Mouse (Mus musculus): ENCODE results near the gene Insc. TPM values are rescaled to one million over a fixed set of nuclear protein-coding genes. Genes with fewer than 3 reads are reported as not detected.

The Insc gene
- polyA plus RNA-seq, 1 experiment: 9.2 TPM

- Histone ChIP-seq H3K27ac (ENCODE audit: insufficient read depth, low read length) (no peak overlapping the region), H3K4me1 (ENCODE audit: control insufficient read depth, insufficient read depth, low read length) (peaks cover 2% of the 10 kb centered on the region; the same call in 1 of the 2 replicates)
- TF ChIP-seq CTCF (IDR thresholded peaks at IDR 0.05; ENCODE audit: borderline replicate concordance, insufficient read depth, low read length) (no peak), POLR2A (IDR thresholded peaks at IDR 0.05; ENCODE audit: low read depth, low read length) (no peak)
Observed at GRCm38 (mm10) chr7:114842644-114843211, 99.2 kb downstream of the Insc start.

GRCm38 (mm10) chr7:114847179-114847578, 103.7 kb downstream of the Insc start:
- no peak for TF ChIP-seq POLR2A (IDR thresholded peaks at IDR 0.05; ENCODE audit: low read depth, low read length)
- no peak for TF ChIP-seq CTCF (IDR thresholded peaks at IDR 0.05; ENCODE audit: borderline replicate concordance, insufficient read depth, low read length)
- Histone ChIP-seq H3K27ac (ENCODE audit: insufficient read depth, low read length) (no peak overlapping the region), H3K4me1 (ENCODE audit: control insufficient read depth, insufficient read depth, low read length) (no peaks in the 10 kb centered on the region), H3K4me3 (ENCODE audit: insufficient read depth, low read length) (no peak overlapping the region)

More at GRCm38 (mm10) chr7:114842644-114843211, 99.2 kb downstream of the Insc start:
- no peak overlapping the region for H3K4me3 ChIP-seq (ENCODE audit: insufficient read depth, low read length)

- Histone ChIP-seq H3K4me1 (ENCODE audit: control insufficient read depth, insufficient read depth, low read length) (no peaks in the 10 kb centered on the region), H3K4me3 (ENCODE audit: insufficient read depth, low read length) (no peak overlapping the region)
- TF ChIP-seq POLR2A (IDR thresholded peaks at IDR 0.05; ENCODE audit: low read depth, low read length) (no peak), CTCF (IDR thresholded peaks at IDR 0.05; ENCODE audit: borderline replicate concordance, insufficient read depth, low read length) (no peak)
Observed at GRCm38 (mm10) chr7:114852387-114852786, 108.9 kb downstream of the Insc start.

GRCm38 (mm10) chr7:114854169-114854568, 110.7 kb downstream of the Insc start:
- Histone ChIP-seq H3K4me1 (ENCODE audit: control insufficient read depth, insufficient read depth, low read length) (no peaks in the 10 kb centered on the region), H3K27ac (ENCODE audit: insufficient read depth, low read length) (no peak overlapping the region), H3K4me3 (ENCODE audit: insufficient read depth, low read length) (no peak overlapping the region)
- TF ChIP-seq POLR2A (IDR thresholded peaks at IDR 0.05; ENCODE audit: low read depth, low read length) (no peak), CTCF (IDR thresholded peaks at IDR 0.05; ENCODE audit: borderline replicate concordance, insufficient read depth, low read length) (no peak)

More at GRCm38 (mm10) chr7:114852387-114852786, 108.9 kb downstream of the Insc start:
- H3K27ac ChIP-seq (ENCODE audit: insufficient read depth, low read length): no peak overlapping the region

- H3K4me1 ChIP-seq (ENCODE audit: control insufficient read depth, insufficient read depth, low read length): no peaks in the 10 kb centered on the region
- H3K4me3 ChIP-seq (ENCODE audit: insufficient read depth, low read length): no peak overlapping the region
- peak overlapping the region; percentile 75 for H3K27ac ChIP-seq (ENCODE audit: insufficient read depth, low read length)
- TF ChIP-seq POLR2A (IDR thresholded peaks at IDR 0.05; ENCODE audit: low read depth, low read length) (no peak), CTCF (IDR thresholded peaks at IDR 0.05; ENCODE audit: borderline replicate concordance, insufficient read depth, low read length) (no peak)
Observed at GRCm38 (mm10) chr7:114860858-114861523, 117.5 kb downstream of the Insc start.

- no peaks in the 10 kb centered on the region for H3K4me1 ChIP-seq (ENCODE audit: control insufficient read depth, insufficient read depth, low read length)
- no peak for TF ChIP-seq POLR2A (IDR thresholded peaks at IDR 0.05; ENCODE audit: low read depth, low read length)
- TF ChIP-seq CTCF (IDR thresholded peaks at IDR 0.05; ENCODE audit: borderline replicate concordance, insufficient read depth, low read length): no peak
- H3K4me3 ChIP-seq (ENCODE audit: insufficient read depth, low read length): no peak overlapping the region
- H3K27ac ChIP-seq (ENCODE audit: insufficient read depth, low read length): no peak overlapping the region
Observed at GRCm38 (mm10) chr7:114873315-114874012, 130.0 kb downstream of the Insc start.

GRCm38 (mm10) chr7:114874032-114874441, 130.5 kb downstream of the Insc start:
- no peak for TF ChIP-seq CTCF (IDR thresholded peaks at IDR 0.05; ENCODE audit: borderline replicate concordance, insufficient read depth, low read length)
- no peak for TF ChIP-seq POLR2A (IDR thresholded peaks at IDR 0.05; ENCODE audit: low read depth, low read length)
- Histone ChIP-seq H3K27ac (ENCODE audit: insufficient read depth, low read length) (no peak overlapping the region), H3K4me3 (ENCODE audit: insufficient read depth, low read length) (no peak overlapping the region), H3K4me1 (ENCODE audit: control insufficient read depth, insufficient read depth, low read length) (no peaks in the 10 kb centered on the region)

- Histone ChIP-seq H3K4me1 (ENCODE audit: control insufficient read depth, insufficient read depth, low read length) (no peaks in the 10 kb centered on the region), H3K27ac (ENCODE audit: insufficient read depth, low read length) (no peak overlapping the region), H3K4me3 (ENCODE audit: insufficient read depth, low read length) (no peak overlapping the region)
- TF ChIP-seq CTCF (IDR thresholded peaks at IDR 0.05; ENCODE audit: borderline replicate concordance, insufficient read depth, low read length) (no peak), POLR2A (IDR thresholded peaks at IDR 0.05; ENCODE audit: low read depth, low read length) (no peak)
Observed at GRCm38 (mm10) chr7:114874579-114874978, 131.1 kb downstream of the Insc start.

GRCm38 (mm10) chr7:114883602-114884001, 140.1 kb downstream of the Insc start:
- H3K4me1 ChIP-seq (ENCODE audit: control insufficient read depth, insufficient read depth, low read length): no peaks in the 10 kb centered on the region
- no peak overlapping the region for H3K4me3 ChIP-seq (ENCODE audit: insufficient read depth, low read length)
- no peak overlapping the region for H3K27ac ChIP-seq (ENCODE audit: insufficient read depth, low read length)
- TF ChIP-seq CTCF (IDR thresholded peaks at IDR 0.05; ENCODE audit: borderline replicate concordance, insufficient read depth, low read length): no peak

GRCm38 (mm10) chr7:114886933-114887332, 143.4 kb downstream of the Insc start:
- Histone ChIP-seq H3K27ac (ENCODE audit: insufficient read depth, low read length) (no peak overlapping the region), H3K4me1 (ENCODE audit: control insufficient read depth, insufficient read depth, low read length) (no peaks in the 10 kb centered on the region), H3K4me3 (ENCODE audit: insufficient read depth, low read length) (no peak overlapping the region)
- TF ChIP-seq CTCF (IDR thresholded peaks at IDR 0.05; ENCODE audit: borderline replicate concordance, insufficient read depth, low read length) (no peak), POLR2A (IDR thresholded peaks at IDR 0.05; ENCODE audit: low read depth, low read length) (no peak)

Measured in embryonic fibroblast, embryonic 13.5 days (primary cell).